Mouse (Mus musculus): ENCODE measurements at regions not wholly inside any gene's neighbourhood (a gene's known extent, or its start where the extent isn't known, plus 50 kb on each side); places are given as distances from the start of the nearest gene placed in this dataset.
"Not testable (repeated sequence)": the region's sequence is repeated elsewhere in the genome, so short reads cannot be mapped to it uniquely, and the experiment has no call there.

DNA sequence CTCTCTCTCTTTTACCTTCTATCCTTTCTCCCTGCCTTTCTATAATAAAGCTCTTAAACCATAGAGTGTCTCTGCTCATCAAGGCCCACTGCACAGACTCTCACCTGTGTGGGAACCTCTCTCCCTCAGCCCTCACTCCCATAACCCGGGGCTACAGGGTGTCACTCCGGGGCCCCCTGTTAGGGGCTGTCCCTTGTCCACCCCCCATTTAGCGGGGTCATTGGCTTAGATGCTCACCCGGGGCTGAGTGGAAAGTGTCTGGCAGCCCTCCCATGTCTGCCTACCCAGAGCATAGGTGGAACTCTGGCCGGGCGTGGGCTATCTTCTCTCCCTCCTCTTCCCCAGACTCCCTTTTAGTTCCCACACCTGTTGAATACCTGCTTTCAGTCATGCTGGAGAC lies 116.4 kb downstream of the Zfp993 start:
- not testable (repeated sequence) for H3K27me3 ChIP-seq (replicated peaks; ENCODE audit: control insufficient read depth, insufficient read depth, low read length); H3K9me3 ChIP-seq (ENCODE audit: control insufficient read depth, low read length); H3K36me3 ChIP-seq (ENCODE audit: control insufficient read depth, insufficient read depth, low read length); H3K27ac ChIP-seq (ENCODE audit: low read depth, low read length); H3K9ac ChIP-seq (ENCODE audit: low read depth, low read length); H3K4me3 ChIP-seq (ENCODE audit: low read depth, low read length); DNase-seq (ENCODE audit: low spot score); H3K4me1 ChIP-seq (replicated peaks; ENCODE audit: control insufficient read depth, insufficient read depth, low read length); H3K4me2 ChIP-seq
- peak; percentile 47; the same call in 1 of the 2 replicates for ATAC-seq (replicated peaks; ENCODE audit: low FRiP score)
- 75% methylated on average over 6 of the region's 6 CpGs for WGBS

DNA sequence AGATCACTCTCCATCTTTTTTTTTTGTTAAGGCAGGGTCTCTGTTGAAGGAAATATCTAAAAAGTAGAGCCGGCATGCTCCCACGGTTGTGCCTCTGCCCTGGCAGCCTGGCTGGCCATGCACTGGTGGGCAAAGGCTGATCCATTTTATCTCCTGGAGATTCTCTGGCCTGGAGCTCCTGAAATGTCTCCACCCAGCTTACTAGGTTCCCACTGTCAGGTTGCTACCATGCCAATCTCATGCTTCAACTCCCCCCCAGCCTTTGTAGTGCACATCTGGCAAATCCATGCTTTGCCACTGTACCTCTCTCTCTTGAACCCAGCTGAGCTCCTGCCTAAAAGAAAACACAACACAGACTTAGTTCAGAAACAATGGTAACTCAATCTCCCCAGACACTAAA lies 129.0 kb downstream of the Zfp993 start:
- H3K4me2 ChIP-seq; H3K4me3 ChIP-seq (ENCODE audit: low read depth, low read length); H3K9ac ChIP-seq (ENCODE audit: low read depth, low read length); H3K36me3 ChIP-seq (ENCODE audit: control insufficient read depth, insufficient read depth, low read length); H3K9me3 ChIP-seq (ENCODE audit: control insufficient read depth, low read length); H3K27me3 ChIP-seq (replicated peaks; ENCODE audit: control insufficient read depth, insufficient read depth, low read length); ATAC-seq (replicated peaks; ENCODE audit: low FRiP score); H3K4me1 ChIP-seq (replicated peaks; ENCODE audit: control insufficient read depth, insufficient read depth, low read length); H3K27ac ChIP-seq (ENCODE audit: low read depth, low read length); DNase-seq (ENCODE audit: low spot score): not testable (repeated sequence)
- WGBS: 85% methylated on average over 2 of the region's 2 CpGs

DNA sequence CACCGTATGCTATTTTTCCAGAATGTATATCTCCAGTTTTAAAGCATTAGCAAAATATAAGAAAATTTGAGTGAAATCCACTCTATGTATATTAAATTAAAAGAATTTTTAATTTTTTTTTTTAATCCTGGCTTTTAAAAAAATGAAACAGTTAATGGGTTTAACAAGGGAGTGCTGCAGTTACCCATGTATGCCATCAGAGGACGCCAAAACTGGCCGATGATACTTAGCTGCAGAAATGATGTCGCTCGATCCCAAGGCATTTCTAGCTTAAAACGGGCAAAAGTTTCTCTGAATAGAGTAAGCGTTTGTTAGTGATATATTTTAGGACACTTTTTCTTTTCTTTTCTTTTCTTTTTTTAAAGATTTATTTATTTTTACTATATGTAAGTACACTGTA lies 129.9 kb downstream of the Zfp993 start:
- H3K4me1 ChIP-seq (replicated peaks; ENCODE audit: control insufficient read depth, insufficient read depth, low read length); H3K27me3 ChIP-seq (replicated peaks; ENCODE audit: control insufficient read depth, insufficient read depth, low read length); H3K4me3 ChIP-seq (ENCODE audit: low read depth, low read length); ATAC-seq (replicated peaks; ENCODE audit: low FRiP score); DNase-seq (ENCODE audit: low spot score); H3K27ac ChIP-seq (ENCODE audit: low read depth, low read length); H3K9me3 ChIP-seq (ENCODE audit: control insufficient read depth, low read length); H3K36me3 ChIP-seq (ENCODE audit: control insufficient read depth, insufficient read depth, low read length); H3K4me2 ChIP-seq; H3K9ac ChIP-seq (ENCODE audit: low read depth, low read length): not testable (repeated sequence)
- 79% methylated on average over 7 of the region's 7 CpGs for WGBS

DNA sequence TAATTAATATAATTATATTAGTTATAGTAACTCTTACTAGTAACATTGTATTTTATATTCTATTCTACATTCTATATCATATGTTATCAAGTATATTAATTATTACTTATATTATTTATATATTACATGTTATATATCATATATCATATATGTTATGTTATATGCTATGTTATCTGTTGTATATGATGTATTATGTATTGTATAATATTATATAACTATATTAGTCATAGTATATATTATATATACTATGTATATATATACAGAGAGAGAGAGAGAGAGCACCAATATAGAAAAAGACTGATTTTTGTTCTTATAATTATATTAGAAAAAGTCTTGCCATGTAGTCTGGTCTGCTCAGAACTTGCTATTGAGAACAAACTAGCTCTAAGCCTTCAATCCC lies 133.0 kb downstream of the Zfp993 start:
- not testable (repeated sequence) for ATAC-seq (replicated peaks; ENCODE audit: low FRiP score); H3K9ac ChIP-seq (ENCODE audit: low read depth, low read length); H3K27me3 ChIP-seq (replicated peaks; ENCODE audit: control insufficient read depth, insufficient read depth, low read length); H3K4me1 ChIP-seq (replicated peaks; ENCODE audit: control insufficient read depth, insufficient read depth, low read length); H3K4me3 ChIP-seq (ENCODE audit: low read depth, low read length); H3K4me2 ChIP-seq; H3K9me3 ChIP-seq (ENCODE audit: control insufficient read depth, low read length); H3K27ac ChIP-seq (ENCODE audit: low read depth, low read length); H3K36me3 ChIP-seq (ENCODE audit: control insufficient read depth, insufficient read depth, low read length); DNase-seq (ENCODE audit: low spot score)

Measured in liver, embryonic 11.5 days (tissue).